Mouse (Mus musculus) lung, adult 2 months (tissue): ENCODE results near the gene Kdelc2.
A peak's percentile ranks its signal among the peaks of the same experiment; 100 is the strongest.

ENCODE experiments used
- CTCF ChIP-seq: fragments of 200-500 bp; IDR thresholded peaks from 2 replicates; pipeline ENCODE4 v1.5.1; 2011; ENCODE audit warnings: mild to moderate bottlenecking, low read length, control low read depth; ENCODE audit not compliant: insufficient read depth
- POLR2A ChIP-seq: fragments of 200-500 bp; IDR thresholded peaks from 2 replicates; pipeline ENCODE4 v1.6.1; 2011; ENCODE audit warnings: low read depth, mild to moderate bottlenecking, control low read depth, low read length, borderline replicate concordance; ENCODE audit errors: extremely low read depth

GRCm38 (mm10) chr9:53340969-53341368 is 42.9 kb upstream of the Kdelc2 start:
- TF ChIP-seq CTCF (no peak), POLR2A (peak; percentile 24; the same call in 1 of the 2 replicates)
